Mouse (Mus musculus): Measurements from ENCODE around the gene Adam15. TPM values are rescaled to one million over a fixed set of nuclear protein-coding genes. Genes with fewer than 3 reads are reported as not detected.

Adam15 gene
- total and polyA plus RNA-seq, 3 experiments, result 15.3 to 43.2 TPM; not detected in 1

DNA sequence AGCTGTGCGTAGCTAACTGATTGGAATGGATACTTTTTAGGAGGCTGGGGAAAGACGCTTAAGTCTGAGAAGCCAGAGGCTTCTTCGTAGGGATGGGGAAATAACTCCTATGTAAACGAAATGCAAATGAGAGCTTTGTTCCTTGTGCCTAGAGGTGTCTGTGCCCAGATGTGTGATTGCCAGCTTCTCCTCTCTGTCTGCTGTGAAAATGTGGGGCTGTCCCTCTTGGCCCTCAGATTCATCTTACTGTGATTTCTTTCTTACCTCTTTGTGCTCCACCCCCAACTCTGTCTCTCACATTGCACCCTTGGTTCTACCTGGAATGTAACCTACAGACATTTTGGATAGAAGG lies 46.8 kb upstream of the Adam15 start:
- Histone ChIP-seq H3K79me2 (ENCODE audit: control insufficient read depth, insufficient read depth, low read length, poor library complexity) (peaks cover 12% of the 10 kb centered on the region), H3K9ac (ENCODE audit: control insufficient read depth, low read depth, low read length, poor library complexity, severe bottlenecking) (peak overlapping the region; percentile 73), H3K4me1 (ENCODE audit: control insufficient read depth in 1 of 2, insufficient read depth in 2 of 2, low read length in 2 of 2) (peaks cover 3 to 9% of the 10 kb centered on the region in 2 experiments; a peak in 2 of 4 replicates), H3K9me3 (replicated peaks; ENCODE audit: insufficient read depth, low read length) (no peaks in the 10 kb centered on the region), H3K27me3 (ENCODE audit: control insufficient read depth in 1 of 2, insufficient read depth in 2 of 2, low read length in 2 of 2) (no peaks in the 10 kb centered on the region), H3K4me3 (ENCODE audit: control insufficient read depth in 1 of 2, insufficient read depth in 1 of 2, low read depth in 2 of 2, low read length in 2 of 2) (peak overlapping the region; percentile 64 to 78), H3K36me3 (ENCODE audit: control insufficient read depth in 1 of 2, insufficient read depth in 2 of 2, low read length in 2 of 2) (peaks cover 2 to 4% of the 10 kb centered on the region in 2 experiments; a peak in 3 of 4 replicates), H3K27ac (ENCODE audit: control insufficient read depth, low read depth, low read length) (peak overlapping the region; percentile 11; the same call in 1 of the 2 replicates)
- no peak for DNase-seq (ENCODE audit: low read depth, low spot score)
- 0 out of 2 replicates have a peak, but pooled peaks have one; percentile 24 for TF ChIP-seq GATA1 (IDR thresholded peaks at IDR 0.05; ENCODE audit: low read depth, low read length)
- TF ChIP-seq MAX (IDR thresholded peaks at IDR 0.05; ENCODE audit: low read length), result no peak
- TF ChIP-seq RCOR1 (IDR thresholded peaks at IDR 0.05; ENCODE audit: low read depth, low read length), result 0 out of 2 replicates have a peak, but pooled peaks have one; percentile 39

DNA sequence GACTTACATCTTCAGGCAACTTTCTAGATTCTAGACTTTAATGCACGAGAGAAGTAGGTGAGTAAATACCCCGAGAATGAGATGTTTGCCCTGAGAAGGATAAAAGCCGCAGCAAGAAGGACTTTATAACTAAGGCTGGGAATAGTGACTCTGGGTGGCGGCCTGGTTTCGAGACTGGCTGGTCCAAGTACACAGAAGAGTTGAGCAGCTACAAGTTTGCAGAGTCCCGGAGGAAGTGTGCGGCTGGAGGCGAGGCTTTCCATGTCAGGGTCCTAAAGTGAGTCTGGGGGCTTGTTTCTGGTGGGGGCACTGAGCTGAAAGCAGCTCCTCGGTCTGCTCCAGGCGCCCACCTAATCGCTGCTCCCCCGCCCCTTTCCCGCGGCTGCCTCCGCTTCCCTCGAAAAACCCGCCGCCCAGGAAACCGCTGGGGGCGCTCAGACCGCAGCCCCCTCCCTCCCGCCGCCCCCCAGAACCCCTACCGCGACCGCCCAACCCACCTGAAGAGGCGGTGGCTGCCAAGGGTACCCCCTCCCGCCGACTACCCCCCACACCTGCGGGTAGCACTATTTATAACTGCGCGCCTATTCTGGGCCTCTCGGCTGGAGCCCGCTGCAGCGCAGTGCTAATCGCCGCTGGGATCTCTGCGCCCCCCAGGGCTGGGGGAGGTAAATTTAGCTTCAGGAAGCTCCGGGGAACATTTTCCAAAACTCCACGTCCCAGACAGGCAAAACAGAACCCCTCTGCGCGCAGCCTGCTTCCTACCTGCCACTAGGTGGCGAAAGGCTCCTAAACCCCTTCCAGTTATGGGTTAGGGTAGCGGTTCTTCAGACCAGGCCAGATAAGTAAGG lies 46.2 kb upstream of the Adam15 start:
- peak overlapping the region; percentile 73 for H3K9ac ChIP-seq (ENCODE audit: control insufficient read depth, low read depth, low read length, poor library complexity, severe bottlenecking)
- peak; percentile 91 for DNase-seq (ENCODE audit: low read depth, low spot score)
- H3K4me1 ChIP-seq (ENCODE audit: control insufficient read depth in 1 of 2, insufficient read depth in 2 of 2, low read length in 2 of 2), result peaks cover 7 to 13% of the 10 kb centered on the region in 2 experiments
- H3K79me2 ChIP-seq (ENCODE audit: control insufficient read depth, insufficient read depth, low read length, poor library complexity), result peaks cover 16% of the 10 kb centered on the region
- H3K27me3 ChIP-seq (ENCODE audit: control insufficient read depth in 1 of 2, insufficient read depth in 2 of 2, low read length in 2 of 2), result no peaks in the 10 kb centered on the region
- no peaks in the 10 kb centered on the region for H3K9me3 ChIP-seq (replicated peaks; ENCODE audit: insufficient read depth, low read length)
- peaks cover 2 to 6% of the 10 kb centered on the region in 2 experiments; a peak in 3 of 4 replicates for H3K36me3 ChIP-seq (ENCODE audit: control insufficient read depth in 1 of 2, insufficient read depth in 2 of 2, low read length in 2 of 2)
- peak overlapping the region; percentile 75 to 78 for H3K4me3 ChIP-seq (ENCODE audit: control insufficient read depth in 1 of 2, insufficient read depth in 1 of 2, low read depth in 2 of 2, low read length in 2 of 2)
- H3K27ac ChIP-seq (ENCODE audit: control insufficient read depth, low read depth, low read length), result peak overlapping the region; percentile 75
- TF ChIP-seq USF2 (IDR thresholded peaks at IDR 0.05; ENCODE audit: borderline replicate concordance in 1 of 2, insufficient read depth in 1 of 2, low read depth in 1 of 2, low read length in 2 of 2), result no peak
- TF ChIP-seq SMC3 (IDR thresholded peaks at IDR 0.05; ENCODE audit: low read depth, low read length), result peak; percentile 74
- no peak for TF ChIP-seq CHD2 (IDR thresholded peaks at IDR 0.05; ENCODE audit: low read length)
- TF ChIP-seq KAT2A (conservative IDR thresholded peaks at IDR 0.05; ENCODE audit: low read depth, low read length), result no peak; the same call in 1 of the 2 replicates
- 0 out of 2 replicates have a peak, but pooled peaks have one; percentile 24 for TF ChIP-seq MYC (IDR thresholded peaks at IDR 0.05; ENCODE audit: low read depth, low read length)
- peak; percentile 17; the same call in 1 of the 2 replicates for TF ChIP-seq TCF12 (IDR thresholded peaks at IDR 0.05; ENCODE audit: low read depth, low read length)
- 0 out of 2 replicates have a peak, but pooled peaks have one; percentile 21 for TF ChIP-seq ZKSCAN1 (IDR thresholded peaks at IDR 0.05; ENCODE audit: low read depth, low read length)
- no peak for TF ChIP-seq POLR2AphosphoS5 (IDR thresholded peaks at IDR 0.05; ENCODE audit: borderline replicate concordance, low read depth, low read length)
- TF ChIP-seq MYB (IDR thresholded peaks at IDR 0.05; ENCODE audit: low read depth, low read length), result no peak
- peak; percentile 58 for TF ChIP-seq NELFE (IDR thresholded peaks at IDR 0.05; ENCODE audit: low read depth, low read length)
- peak; percentile 99 for TF ChIP-seq ZMIZ1 (IDR thresholded peaks at IDR 0.05; ENCODE audit: low read depth, low read length)
- no peak for TF ChIP-seq ZC3H11A (IDR thresholded peaks at IDR 0.05; ENCODE audit: low read depth, low read length)
- TF ChIP-seq HCFC1 (IDR thresholded peaks at IDR 0.05; ENCODE audit: low read depth, low read length), result peak; percentile 64
- no peak for TF ChIP-seq CHD1 (IDR thresholded peaks at IDR 0.05; ENCODE audit: low read depth, low read length)
- TF ChIP-seq TAL1 (IDR thresholded peaks at IDR 0.05; ENCODE audit: low read length), result no peak
- peak; percentile 74 for TF ChIP-seq ETS1 (IDR thresholded peaks at IDR 0.05; ENCODE audit: low read depth, low read length)
- TF ChIP-seq RCOR1 (IDR thresholded peaks at IDR 0.05; ENCODE audit: low read depth, low read length), result no peak
- no peak for TF ChIP-seq JUND (IDR thresholded peaks at IDR 0.05; ENCODE audit: low read depth, low read length)
- no peak for TF ChIP-seq E2F4 (IDR thresholded peaks at IDR 0.05; ENCODE audit: borderline replicate concordance, low read depth, low read length)
- no peak for TF ChIP-seq GABPA (IDR thresholded peaks at IDR 0.05; ENCODE audit: low read depth, low read length)
- no peak for TF ChIP-seq ZNF384 (IDR thresholded peaks at IDR 0.05; ENCODE audit: low read depth, low read length)
- TF ChIP-seq MEF2A (IDR thresholded peaks at IDR 0.05; ENCODE audit: extremely low read depth, insufficient replicate concordance, low read depth, low read length, poor library complexity, severe bottlenecking), result peak; percentile 82
- 0 out of 2 replicates have a peak, but pooled peaks have one; percentile 41 for TF ChIP-seq GATA1 (IDR thresholded peaks at IDR 0.05; ENCODE audit: low read depth, low read length)
- peak; percentile 56 for TF ChIP-seq MAZ (IDR thresholded peaks at IDR 0.05; ENCODE audit: low read depth, low read length)
- TF ChIP-seq MXI1 (IDR thresholded peaks at IDR 0.05; ENCODE audit: low read depth, low read length), result peak; percentile 5; the same call in 1 of the 2 replicates
- no peak for TF ChIP-seq NRF1 (IDR thresholded peaks at IDR 0.05; ENCODE audit: insufficient read depth, low read depth, low read length, poor library complexity, severe bottlenecking)
- peak; percentile 42 for TF ChIP-seq ELF1 (IDR thresholded peaks at IDR 0.05; ENCODE audit: low read depth, low read length)

Data from MEL (cell line).